Mouse (Mus musculus) CH12.LX (cell line): ENCODE data around the gene Fam219a. TPM values are rescaled to one million over a fixed set of nuclear protein-coding genes. Genes with fewer than 3 reads are reported as not detected.

Experiments
- DNase-seq: peaks from one replicate; pipeline ENCODE4 v3.0.0-alpha.2; 2013; ENCODE audit errors: extremely low read depth
- H3K27ac ChIP-seq: 2 replicates; pipeline ENCODE4 v1.5.1; 2012; ENCODE audit warnings: low read depth, mild to moderate bottlenecking, control low read depth, moderate library complexity; ENCODE audit not compliant: insufficient read depth
- H3K27me3 ChIP-seq: replicated peaks from 2 replicates; pipeline ENCODE3; 2012; ENCODE audit warnings: inconsistent platforms
- H3K36me3 ChIP-seq, 2 experiments: replicated peaks in 1 of 2; 2 replicates each; pipeline versions ENCODE3 to v1.6.1; 2012; ENCODE audit warnings: inconsistent platforms in 1 of 2, low read length in 1 of 2, mild to moderate bottlenecking in 1 of 2, mixed read lengths in 1 of 2, moderate library complexity in 1 of 2; ENCODE audit not compliant: control insufficient read depth in 1 of 2, insufficient read depth in 1 of 2
- H3K4me1 ChIP-seq, 2 experiments: 2 replicates each; pipeline ENCODE4 v1.6.1; 2012; ENCODE audit warnings: inconsistent platforms in 1 of 2, moderate library complexity in 1 of 2; ENCODE audit not compliant: insufficient read depth in 2 of 2, control insufficient read depth in 1 of 2
- H3K4me2 ChIP-seq: 2 replicates; pipeline ENCODE4 v1.6.1; 2012; ENCODE audit warnings: low read depth, mild to moderate bottlenecking, control low read depth; ENCODE audit not compliant: poor library complexity, insufficient read depth, severe bottlenecking
- H3K4me3 ChIP-seq, 3 experiments: fragments of 150-350 bp in 1 of 3; sonication (generic) in 1 of 3; replicated peaks in 1 of 3; 2 replicates each; pipeline versions ENCODE3 to v1.5.1; 2011 to 2012; ENCODE audit warnings: low read depth in 2 of 3, low read length in 2 of 3, mild to moderate bottlenecking in 2 of 3, moderate library complexity in 2 of 3, control low read depth in 1 of 3, improper control_type of control experiment in 1 of 3, inconsistent platforms in 1 of 3, mixed read lengths in 1 of 3; ENCODE audit not compliant: poor library complexity in 1 of 3
- H3K79me2 ChIP-seq: replicated peaks from 2 replicates; pipeline ENCODE4 v1.6.1; 2012; ENCODE audit warnings: mild to moderate bottlenecking, moderate library complexity; ENCODE audit not compliant: control insufficient read depth, poor library complexity, insufficient read depth, severe bottlenecking; ENCODE audit errors: extremely low read depth
- H3K9ac ChIP-seq: 2 replicates; pipeline ENCODE4 v1.6.1; 2012; ENCODE audit warnings: low read depth, mild to moderate bottlenecking, control low read depth, moderate library complexity; ENCODE audit not compliant: insufficient read depth
- H3K9me3 ChIP-seq: replicated peaks from 2 replicates; pipeline ENCODE3; 2012; ENCODE audit warnings: low read length, inconsistent platforms, mixed read lengths
- CHD2 ChIP-seq: IDR thresholded peaks from 2 replicates; pipeline ENCODE4 v1.6.1; 2011; ENCODE audit warnings: low read length, improper control_type of control experiment
- E2F4 ChIP-seq: IDR thresholded peaks from 2 replicates; pipeline ENCODE4 v1.6.1; 2011; ENCODE audit warnings: low read depth, low read length, improper control_type of control experiment; ENCODE audit not compliant: insufficient replicate concordance
- EP300 ChIP-seq: IDR thresholded peaks from 2 replicates; pipeline ENCODE4 v1.6.1; 2011; ENCODE audit warnings: low read length, improper control_type of control experiment
- ETS1 ChIP-seq: conservative IDR thresholded peaks from 2 replicates; pipeline ENCODE4 v1.6.1; 2012; ENCODE audit warnings: low read depth, mild to moderate bottlenecking, inconsistent platforms, low read length, improper control_type of control experiment, moderate library complexity
- GABPA ChIP-seq: IDR thresholded peaks from 2 replicates; pipeline ENCODE4 v1.6.1; 2012; ENCODE audit warnings: low read depth, low read length, improper control_type of control experiment, inconsistent platforms; ENCODE audit not compliant: insufficient replicate concordance
- HCFC1 ChIP-seq: IDR thresholded peaks from 2 replicates; pipeline ENCODE4 v1.6.1; 2012; ENCODE audit warnings: low read depth, mild to moderate bottlenecking, inconsistent platforms, low read length, improper control_type of control experiment
- JUND ChIP-seq: conservative IDR thresholded peaks from 2 replicates; pipeline ENCODE4 v1.6.1; 2011; ENCODE audit warnings: low read depth, low read length, improper control_type of control experiment
- MEF2A ChIP-seq: IDR thresholded peaks from 2 replicates; pipeline ENCODE4 v1.6.1; 2014; ENCODE audit warnings: low read depth, mild to moderate bottlenecking, inconsistent platforms, low read length, improper control_type of control experiment, borderline replicate concordance
- MYC ChIP-seq: IDR thresholded peaks from 2 replicates; pipeline ENCODE4 v1.6.1; 2011; ENCODE audit warnings: low read depth, mild to moderate bottlenecking, improper control_type of control experiment, low read length
- NELFE ChIP-seq: IDR thresholded peaks from 2 replicates; pipeline ENCODE4 v1.6.1; 2011; ENCODE audit warnings: low read depth, low read length, improper control_type of control experiment
- PAX5 ChIP-seq: IDR thresholded peaks from 2 replicates; pipeline ENCODE4 v1.6.1; 2012; ENCODE audit warnings: low read length, inconsistent platforms, mixed read lengths
- POLR2A ChIP-seq: IDR thresholded peaks from 2 replicates; pipeline ENCODE4 v1.6.1; 2011; ENCODE audit warnings: low read depth, mild to moderate bottlenecking, improper control_type of control experiment, low read length
- POLR2AphosphoS2 ChIP-seq: IDR thresholded peaks from 2 replicates; pipeline ENCODE4 v1.6.1; 2011; ENCODE audit warnings: low read depth, low read length, improper control_type of control experiment
- TCF12 ChIP-seq: IDR thresholded peaks from 2 replicates; pipeline ENCODE4 v1.6.1; 2014; ENCODE audit warnings: low read depth, mild to moderate bottlenecking, inconsistent platforms, low read length, improper control_type of control experiment
- dilution Hi-C: fragments of 300-500 bp; cut with MboI; formaldehyde crosslinking; loops from 2 replicates; pipeline ENCODE4 v1.14.3; 2020; ENCODE audit warnings: low sequenced_read_pairs; ENCODE audit not compliant: extremely low pct_unique_long_range_greater_than_20kb, extremely low pct_ligation_motif_present
- in situ Hi-C: fragments of 300-500 bp; cut with MboI; formaldehyde crosslinking; loops from 3 replicates; pipeline ENCODE4 v1.14.3; 2019; ENCODE audit warnings: low sequenced_read_pairs, low pct_ligation_motif_present, low pct_unique_long_range_greater_than_20kb, mixed read lengths
- polyA plus RNA-seq: library from polyadenylated mRNA; unstranded; fragments of >175 nt; gene quantifications from 2 replicates; pipeline ENCODE4 v1.2.1, GENCODE M21; 2012; ENCODE audit warnings: low read depth; ENCODE audit not compliant: insufficient read length
- total RNA-seq, 2 experiments: library from RNA; depleted of rRNA; stranded (reverse); fragments of 300-350 nt in 1 of 2; fragments of >200 nt in 1 of 2; gene quantifications; 2 replicates each; pipeline ENCODE4 v1.2.3; 2012 to 2014

The Fam219a gene
- total and polyA plus RNA-seq, 3 experiments = 0.20 to 1.5 (median 1.2) TPM

- dilution Hi-C loops = no loop called here
- Histone ChIP-seq H3K9ac (no peak within 1 kb of the TSS), H3K27me3 (peaks cover 51% of the 10 kb centered on the region)
Observed at GRCm38 (mm10) chr4:41502986-41503412, 66.3 kb downstream of the Fam219a start, which contains the start of gene AI464131. TSS of gene AI464131 (minus strand) at chr4:41503076.

GRCm38 (mm10) chr4:41502171-41502940 lies 67.0 kb downstream of the Fam219a start:
- H3K4me1 ChIP-seq = no peaks in the 10 kb centered on the region
- H3K27ac ChIP-seq = no peak overlapping the region
- peaks cover 24% of the 10 kb centered on the region for H3K9me3 ChIP-seq
- in situ Hi-C loops = no loop called here
- H3K4me2 ChIP-seq = no peak overlapping the region
- TF ChIP-seq ETS1 = no peak
- TF ChIP-seq MYC = no peak
- no peak for TF ChIP-seq POLR2AphosphoS2
- TF ChIP-seq JUND = no peak
- no peak for TF ChIP-seq TCF12
- no peak for TF ChIP-seq PAX5
- no peak for TF ChIP-seq NELFE
- no peak for TF ChIP-seq E2F4
- TF ChIP-seq EP300 = no peak
- H3K9ac ChIP-seq = no peak overlapping the region
- DNase-seq = no peak
- H3K4me3 ChIP-seq = no peak overlapping the region
- no peaks in the 10 kb centered on the region for H3K36me3 ChIP-seq
- dilution Hi-C loops = no loop called here
- H3K79me2 ChIP-seq = no peaks in the 10 kb centered on the region
- peaks cover 44% of the 10 kb centered on the region for H3K27me3 ChIP-seq

More at GRCm38 (mm10) chr4:41502986-41503412, 66.3 kb downstream of the Fam219a start, which contains the start of gene AI464131:
- DNase-seq = peak; percentile 75
- H3K79me2 ChIP-seq = no peaks in the 10 kb centered on the region
- no peak for TF ChIP-seq MYC
- no peak for TF ChIP-seq PAX5
- TF ChIP-seq POLR2A = no peak
- no peak for TF ChIP-seq MEF2A
- peak; percentile 79 for TF ChIP-seq HCFC1
- TF ChIP-seq POLR2AphosphoS2 = no peak
- no peak for TF ChIP-seq GABPA
- TF ChIP-seq CHD2 = peak; percentile 44; the same call in 1 of the 2 replicates
- TF ChIP-seq, all 38 proteins: peak for 2
- H3K27ac ChIP-seq = no peak within 1 kb of the TSS
- in situ Hi-C loops = no loop called here
- no peak within 1 kb of the TSS for H3K4me3 ChIP-seq
- no peaks in the 10 kb centered on the region for H3K4me1 ChIP-seq
- no peak within 1 kb of the TSS for H3K4me2 ChIP-seq
- H3K36me3 ChIP-seq = no peaks in the 10 kb centered on the region
- peaks cover 20% of the 10 kb centered on the region for H3K9me3 ChIP-seq
